Mouse (Mus musculus): ENCODE measurements at regions not wholly inside any gene's neighbourhood (a gene's known extent, or its start where the extent isn't known, plus 50 kb on each side); places are given as distances from the start of the nearest gene placed in this dataset.

DNA sequence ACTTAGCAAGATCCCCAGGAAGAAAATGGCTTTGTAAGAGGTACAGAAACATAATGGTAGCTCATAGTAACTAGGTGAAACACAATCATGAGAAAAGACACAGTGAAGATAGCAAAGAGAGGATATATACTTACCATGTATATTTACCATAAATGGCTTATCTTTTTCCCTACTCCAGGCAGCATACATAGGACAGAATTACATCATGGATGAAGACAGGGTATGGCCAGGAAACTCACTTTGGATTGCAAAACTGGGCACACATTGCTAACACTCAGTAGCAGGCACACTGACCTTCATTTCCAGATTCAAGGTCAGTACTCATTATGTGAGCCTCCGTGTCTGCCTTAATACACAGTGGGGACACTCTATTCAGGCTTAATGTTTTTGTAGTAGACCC, 1210.5 kb downstream of the Pcdh18 start:
- no peaks in the 10 kb centered on the region for H3K4me1 ChIP-seq
- no peaks in the 10 kb centered on the region for H3K27me3 ChIP-seq (replicated peaks)

DNA sequence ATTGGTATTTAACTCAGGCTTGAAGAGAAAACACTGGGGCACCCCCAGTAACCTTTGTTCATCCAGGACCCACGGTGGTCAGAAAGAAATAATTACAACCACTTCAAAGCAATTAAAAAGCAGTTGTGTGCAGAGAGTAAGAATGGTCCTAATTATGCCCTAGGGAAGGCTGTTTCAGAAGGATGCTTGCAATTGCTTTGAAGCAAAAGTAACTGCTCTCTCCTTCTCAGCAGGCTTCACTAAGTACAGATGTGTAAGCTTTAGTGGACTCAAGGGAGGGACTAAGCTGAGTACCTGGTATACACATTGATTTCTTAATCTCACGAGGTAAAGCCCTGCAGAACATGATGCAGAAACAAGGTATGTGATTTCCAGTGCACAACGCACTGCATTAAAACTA, 1242.1 kb downstream of the Pcdh18 start:
- Histone ChIP-seq H3K27me3 (replicated peaks) (no peaks in the 10 kb centered on the region), H3K9me3 (no peaks in the 10 kb centered on the region), H3K4me3 (replicated peaks) (no peak overlapping the region), H3K4me1 (no peaks in the 10 kb centered on the region), H3K36me3 (replicated peaks; ENCODE audit: low read length) (no peaks in the 10 kb centered on the region)
- no peak for TF ChIP-seq GATA1 (IDR thresholded peaks at IDR 0.05; ENCODE audit: borderline replicate concordance, low read length)
- no peak for TF ChIP-seq FLI1 (IDR thresholded peaks at IDR 0.05; ENCODE audit: low read length)

More for the DNA sequence above, 1210.5 kb downstream of the Pcdh18 start:
- H3K36me3 ChIP-seq (replicated peaks; ENCODE audit: low read length), result no peaks in the 10 kb centered on the region
- no peak overlapping the region for H3K4me3 ChIP-seq (replicated peaks)
- no peak for TF ChIP-seq GATA1 (IDR thresholded peaks at IDR 0.05; ENCODE audit: borderline replicate concordance, low read length)
- no peak for TF ChIP-seq FLI1 (IDR thresholded peaks at IDR 0.05; ENCODE audit: low read length)
- H3K9me3 ChIP-seq, result no peaks in the 10 kb centered on the region

DNA sequence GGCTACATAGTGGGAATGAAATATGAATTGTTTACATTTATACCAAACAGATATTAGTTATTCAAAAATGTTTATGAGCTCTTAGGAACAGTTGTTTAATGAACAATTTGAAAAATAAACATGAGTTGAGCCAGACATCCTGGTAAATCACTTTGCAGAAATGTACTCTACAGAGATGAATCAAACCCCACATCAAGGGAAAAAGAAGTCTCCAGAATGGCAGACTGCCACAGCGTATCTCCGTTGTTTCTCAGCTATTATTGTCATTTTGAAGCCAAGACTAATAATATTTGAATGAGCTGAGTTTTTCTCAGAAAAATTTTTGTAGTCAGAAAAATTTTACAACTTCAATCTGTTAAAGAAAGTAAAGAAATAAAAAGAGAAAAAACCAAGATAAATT, 1253.1 kb downstream of the Pcdh18 start:
- Histone ChIP-seq H3K36me3 (replicated peaks; ENCODE audit: low read length) (no peaks in the 10 kb centered on the region), H3K4me3 (replicated peaks) (no peak overlapping the region), H3K9me3 (no peaks in the 10 kb centered on the region), H3K27me3 (replicated peaks) (no peaks in the 10 kb centered on the region), H3K4me1 (no peaks in the 10 kb centered on the region)
- no peak for TF ChIP-seq FLI1 (IDR thresholded peaks at IDR 0.05; ENCODE audit: low read length)
- no peak for TF ChIP-seq GATA1 (IDR thresholded peaks at IDR 0.05; ENCODE audit: borderline replicate concordance, low read length)

DNA sequence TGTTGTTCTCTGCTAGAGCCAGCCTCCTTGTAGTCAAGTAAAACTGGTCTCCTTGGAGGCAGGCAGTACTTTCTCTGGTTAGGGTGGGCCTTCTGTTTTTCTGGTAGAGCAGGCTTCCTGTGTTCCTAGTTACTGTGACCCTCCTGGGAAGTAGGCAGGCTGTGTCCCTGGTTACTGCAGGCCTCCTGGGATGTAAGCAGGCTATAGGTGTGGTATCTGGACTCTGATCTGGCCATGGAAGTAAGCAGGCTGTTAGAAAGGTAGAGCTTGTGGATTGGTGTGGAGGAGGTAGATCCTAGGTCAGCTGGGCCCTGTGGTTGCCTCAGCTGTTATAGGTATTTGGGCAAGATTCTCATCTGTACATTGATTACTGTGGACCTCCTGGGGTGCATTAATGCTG, 1292.4 kb downstream of the Pcdh18 start:
- Histone ChIP-seq H3K4me3 (replicated peaks) (no peak overlapping the region), H3K4me1 (no peaks in the 10 kb centered on the region), H3K36me3 (replicated peaks; ENCODE audit: low read length) (no peaks in the 10 kb centered on the region), H3K27me3 (replicated peaks) (no peaks in the 10 kb centered on the region), H3K9me3 (no peaks in the 10 kb centered on the region)
- TF ChIP-seq GATA1 (IDR thresholded peaks at IDR 0.05; ENCODE audit: borderline replicate concordance, low read length) (no peak), FLI1 (IDR thresholded peaks at IDR 0.05; ENCODE audit: low read length) (no peak)

DNA sequence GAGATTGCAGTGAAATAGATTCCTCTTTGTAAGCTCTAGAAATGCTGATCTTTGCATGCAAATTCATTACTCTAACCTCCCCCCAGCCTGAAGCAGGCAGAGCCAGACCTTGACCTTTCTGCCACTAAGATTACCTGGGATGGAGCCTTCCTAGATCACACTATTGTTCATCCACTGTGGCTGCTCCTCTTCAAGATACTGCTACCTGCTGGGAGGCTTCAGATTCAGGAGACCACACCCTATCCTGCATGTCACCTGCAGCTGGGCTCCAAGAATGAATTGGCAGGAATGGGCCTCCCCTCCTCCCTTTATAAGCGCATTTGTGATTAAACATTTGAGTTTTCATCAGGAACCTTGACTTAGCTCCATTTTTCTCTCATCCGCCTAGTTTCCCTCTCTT, 1315.2 kb downstream of the Pcdh18 start:
- TF ChIP-seq FLI1 (IDR thresholded peaks at IDR 0.05; ENCODE audit: low read length), result no peak
- no peaks in the 10 kb centered on the region for H3K36me3 ChIP-seq (replicated peaks; ENCODE audit: low read length)
- H3K9me3 ChIP-seq, result no peaks in the 10 kb centered on the region
- H3K4me1 ChIP-seq, result no peaks in the 10 kb centered on the region
- H3K27me3 ChIP-seq (replicated peaks), result no peaks in the 10 kb centered on the region
- H3K4me3 ChIP-seq (replicated peaks), result no peak overlapping the region

DNA sequence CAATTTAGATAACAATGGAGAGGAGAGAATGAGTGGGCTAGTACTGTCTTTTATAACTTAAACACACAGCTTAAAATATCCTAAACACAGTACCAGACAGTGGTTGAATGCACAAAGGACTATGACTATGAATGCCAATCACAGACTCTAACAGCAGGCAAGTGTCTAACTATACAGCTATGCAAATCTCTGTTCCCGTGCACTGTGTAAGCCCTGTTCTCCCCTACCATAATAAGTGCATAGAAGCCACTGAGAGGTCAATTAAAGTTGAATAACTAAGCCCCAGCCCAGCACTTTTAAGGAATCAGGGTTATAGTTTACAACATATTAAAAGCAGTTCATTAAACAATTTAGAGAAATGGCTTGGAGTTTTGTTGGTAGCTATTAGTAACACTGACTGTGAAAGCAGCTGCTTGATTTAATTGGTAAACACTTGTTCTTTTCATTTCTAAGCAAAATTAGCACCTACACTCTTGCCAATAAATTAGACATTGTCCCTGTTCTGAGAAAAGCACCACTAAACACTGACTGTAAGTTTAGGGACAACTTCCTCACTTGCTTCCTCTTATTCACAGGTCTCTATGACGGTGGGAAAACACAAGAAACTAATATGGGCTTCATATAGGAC, 1327.6 kb downstream of the Pcdh18 start:
- TF ChIP-seq FLI1 (IDR thresholded peaks at IDR 0.05; ENCODE audit: low read length), result no peak
- TF ChIP-seq GATA1 (IDR thresholded peaks at IDR 0.05; ENCODE audit: borderline replicate concordance, low read length), result no peak
- Histone ChIP-seq H3K9me3 (no peaks in the 10 kb centered on the region), H3K4me1 (no peaks in the 10 kb centered on the region), H3K27me3 (replicated peaks) (no peaks in the 10 kb centered on the region), H3K4me3 (replicated peaks) (no peak overlapping the region), H3K36me3 (replicated peaks; ENCODE audit: low read length) (no peaks in the 10 kb centered on the region)

DNA sequence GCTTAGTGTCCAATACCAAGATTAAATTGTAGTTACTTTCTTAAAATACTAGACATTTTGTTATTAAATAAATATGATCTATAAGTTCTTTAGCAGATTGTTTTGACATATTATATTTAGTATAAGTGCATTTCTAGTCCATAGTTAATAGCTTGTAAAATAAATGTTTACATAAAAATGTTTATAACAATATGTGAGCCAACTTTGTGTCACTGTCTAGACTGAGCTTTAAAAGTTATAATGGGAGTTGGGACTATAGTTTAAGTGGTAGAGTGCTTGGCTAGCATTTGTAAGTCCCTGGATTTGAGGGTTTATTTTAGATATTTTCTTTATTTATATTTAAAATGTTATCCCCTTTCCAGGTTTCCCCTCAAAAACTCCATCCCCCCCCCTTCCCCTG, 1367.3 kb downstream of the Pcdh18 start:
- TF ChIP-seq FLI1 (IDR thresholded peaks at IDR 0.05; ENCODE audit: low read length) (no peak), GATA1 (IDR thresholded peaks at IDR 0.05; ENCODE audit: borderline replicate concordance, low read length) (no peak)
- Histone ChIP-seq H3K9me3 (no peaks in the 10 kb centered on the region), H3K36me3 (replicated peaks; ENCODE audit: low read length) (no peaks in the 10 kb centered on the region), H3K27me3 (replicated peaks) (no peaks in the 10 kb centered on the region), H3K4me1 (no peaks in the 10 kb centered on the region), H3K4me3 (replicated peaks) (no peak overlapping the region)

Measured in megakaryocyte, embryonic 14.5 days (primary cell).